Comparison of ENCODE assay signal across 27 mouse cellular contexts in genomic region chr9:57687751-57688150, GRCm38 (mm10). TPM values are rescaled to one million over a fixed set of nuclear protein-coding genes. Genes with fewer than 3 reads are reported as not detected.
DNase-seq lines count a peak whose midpoint lies in the region; ATAC-seq and TF ChIP-seq lines count a peak whose summit lies in the region.
"Had no signal": no experiment of that assay in that cellular context is flagged by ENCODE, and none has a peak within 500 bp of the region (broad histone marks: within the 10 kb centered on the region; RNA-seq: fewer than 3 reads in every experiment).

Cyp1a1 (plus strand) TSS chr9:57687928.

- no peak within 1 kb of the TSS for H3K4me3 ChIP-seq in liver, embryonic 12.5 days
- no peak within 1 kb of the TSS for H3K4me3 ChIP-seq in lung, postnatal 0 days (ENCODE audit: low read depth, low read length)
- no peak within 1 kb of the TSS for H3K4me3 ChIP-seq in cerebellum, adult 2 months (replicated peaks; ENCODE audit: insufficient read depth, low read depth, low read length)
- H3K4me3 ChIP-seq: forebrain, embryonic 10.5 days; forebrain, embryonic 13.5 days; heart, adult 2 months; heart, embryonic 15.5 days; hindbrain, embryonic 10.5 days; hindbrain, embryonic 13.5 days had no signal

- TF ChIP-seq CTCF in lung, postnatal 0 days (IDR thresholded peaks at IDR 0.05), result no peak
- TF ChIP-seq CTCF in cerebellum, adult 2 months (IDR thresholded peaks at IDR 0.05; ENCODE audit: borderline replicate concordance, insufficient read depth, low read depth, low read length), result no peak

- peak; percentile 11; the same call in 1 of the 2 replicates for TF ChIP-seq EP300 in lung, postnatal 0 days (IDR thresholded peaks at IDR 0.05)

- no peak for TF ChIP-seq POLR2A in cerebellum, adult 2 months (IDR thresholded peaks at IDR 0.05; ENCODE audit: borderline replicate concordance, insufficient read depth, low read length)

- no peaks in the 10 kb centered on the region for H3K36me3 ChIP-seq in liver, embryonic 12.5 days
- H3K36me3 ChIP-seq in lung, postnatal 0 days (ENCODE audit: insufficient read depth, low read length), result no peaks in the 10 kb centered on the region
- H3K36me3 ChIP-seq: forebrain, embryonic 10.5 days; heart, embryonic 15.5 days; hindbrain, embryonic 10.5 days; hindbrain, embryonic 13.5 days had no signal

- no peaks in the 10 kb centered on the region for H3K9me3 ChIP-seq in liver, embryonic 12.5 days (replicated peaks)
- H3K9me3 ChIP-seq in lung, postnatal 0 days (ENCODE audit: low read length), result no peaks in the 10 kb centered on the region
- H3K9me3 ChIP-seq: forebrain, embryonic 10.5 days; forebrain, embryonic 13.5 days; heart, embryonic 15.5 days; hindbrain, embryonic 10.5 days; hindbrain, embryonic 13.5 days had no signal

- 64% methylated on average over 2 of the region's 2 CpGs for WGBS in liver, embryonic 12.5 days (ENCODE audit: insufficient replicate concordance)
- 86% methylated on average over 2 of the region's 2 CpGs for WGBS in lung, postnatal 0 days
- 90% methylated on average over 2 of the region's 2 CpGs for WGBS in cerebellum, adult 2 months

- H3K4me2 ChIP-seq in liver, embryonic 12.5 days, result no peak within 1 kb of the TSS
- H3K4me2 ChIP-seq in lung, postnatal 0 days (replicated peaks; ENCODE audit: low read depth, low read length), result no peak within 1 kb of the TSS
- H3K4me2 ChIP-seq: forebrain, embryonic 13.5 days; heart, embryonic 11.5 days; heart, embryonic 15.5 days; hindbrain, embryonic 13.5 days had no signal

- H3K27me3 ChIP-seq in liver, embryonic 12.5 days (replicated peaks), result peaks cover 17% of the 10 kb centered on the region
- no peaks in the 10 kb centered on the region for H3K27me3 ChIP-seq in lung, postnatal 0 days (replicated peaks; ENCODE audit: insufficient read depth, low read length)
- no peaks in the 10 kb centered on the region for H3K27me3 ChIP-seq in cerebellum, adult 2 months (ENCODE audit: control insufficient read depth, insufficient read depth, low read length)
- H3K27me3 ChIP-seq: heart, embryonic 15.5 days; hindbrain, embryonic 13.5 days had no signal

- peak; percentile 76 for ATAC-seq in liver, embryonic 12.5 days
- ATAC-seq in lung, postnatal 0 days, result no peak
- ATAC-seq: CD4-positive, CD25-positive, alpha-beta regulatory T cell, adult 4 months; forebrain, embryonic 13.5 days; forebrain, embryonic 16.5 days; hindbrain, embryonic 16.5 days had no signal

- no peak within 1 kb of the TSS for H3K27ac ChIP-seq in liver, embryonic 12.5 days
- H3K27ac ChIP-seq in lung, postnatal 0 days (ENCODE audit: low read length), result no peak within 1 kb of the TSS
- H3K27ac ChIP-seq in cerebellum, adult 2 months (ENCODE audit: insufficient read depth, low read length), result no peak within 1 kb of the TSS
- H3K27ac ChIP-seq: forebrain, embryonic 10.5 days; forebrain, embryonic 13.5 days; heart, adult 2 months; heart, embryonic 15.5 days; hindbrain, embryonic 10.5 days; hindbrain, embryonic 13.5 days had no signal

- peaks cover 14% of the 10 kb centered on the region; the same call in 1 of the 2 replicates for H3K4me1 ChIP-seq in liver, embryonic 12.5 days
- H3K4me1 ChIP-seq in lung, postnatal 0 days (ENCODE audit: insufficient read depth, low read depth, low read length), result no peaks in the 10 kb centered on the region
- no peaks in the 10 kb centered on the region for H3K4me1 ChIP-seq in cerebellum, adult 2 months (ENCODE audit: control insufficient read depth, insufficient read depth, low read length)
- H3K4me1 ChIP-seq: forebrain, embryonic 10.5 days; forebrain, embryonic 13.5 days; heart, embryonic 15.5 days; hindbrain, embryonic 10.5 days; hindbrain, embryonic 13.5 days had no signal

- DNase-seq in adrenal gland, adult 2 months, result peak; percentile 44
- no peak for DNase-seq in adrenal gland, postnatal 25 days
- DNase-seq in liver, result no peak
- DNase-seq in lung, postnatal 0 days (ENCODE audit: low spot score), result no peak
- no peak for DNase-seq in lung, postnatal 10 days
- peak; percentile 56 for DNase-seq in 416B (ENCODE audit: low read depth)
- no peak for DNase-seq in cerebellum, adult 2 months
- DNase-seq: adrenal gland, postnatal 10 days; cerebellum, adult 11-12 months; cerebellum, adult 9-10 months; gastrocnemius, postnatal 10 days; gastrocnemius, postnatal 36 days; heart, adult 2 months; heart, postnatal 10 days; heart, postnatal 36 days had no signal

- no peak within 1 kb of the TSS for H3K9ac ChIP-seq in liver, embryonic 12.5 days
- no peak within 1 kb of the TSS for H3K9ac ChIP-seq in lung, postnatal 0 days (replicated peaks; ENCODE audit: low read depth)
- H3K9ac ChIP-seq: forebrain, embryonic 13.5 days; heart, embryonic 15.5 days; hindbrain, embryonic 13.5 days had no signal

RNA-seq across cellular contexts. Expression of gene Cyp1a1, which starts in this region (rescaled TPM):
- total RNA-seq in adrenal gland, adult 2 months (2021), result under 1 TPM; 0.28 to 0.61 TPM
- 0.07 and 0.18 TPM in 2 replicates for polyA plus RNA-seq in adrenal gland, adult 2 months (2012; rRNA removed)
- total RNA-seq in adrenal gland, postnatal 25 days (2021), result 0.12 and 0.57 TPM in 2 replicates
- polyA plus RNA-seq in liver, embryonic 12.5 days (2016; fragmentation: Nextera tagmentation; extraction: Ambion mirVana), result 0.16 and 0.19 TPM in 2 replicates
- 9.0 and 13.0 TPM in 2 replicates for polyA plus RNA-seq in lung, postnatal 0 days (2015; fragmentation: Nextera tagmentation; extraction: Ambion mirVana)
- 0.10 and 0.11 TPM in 2 replicates for polyA plus RNA-seq in cerebellum, adult 2 months (2012; rRNA removed)
- total RNA-seq: granulocyte monocyte progenitor cell, adult 5-6 weeks; heart, postnatal 10 days; heart, postnatal 36 days had no signal
- polyA plus RNA-seq: CD4-positive, CD25-positive, alpha-beta regulatory T cell, adult 4 months; embryonic facial prominence, embryonic 11.5 days; forebrain, embryonic 13.5 days; heart, embryonic 11.5 days; heart, embryonic 15.5 days; hindbrain, embryonic 10.5 days had no signal

Comparison
In these comparisons a context has a peak if more than half of its experiments do, and no peak if none do; other contexts are left out.
1. Peak in DNase-seq in adrenal gland, adult 2 months; RNA of the gene not detected or under 1 TPM.
2. Peak in ATAC-seq in liver, embryonic 12.5 days; RNA of the gene not detected or under 1 TPM.